Mouse (Mus musculus): Measurements from ENCODE around the gene Cd93. TPM values are rescaled to one million over a fixed set of nuclear protein-coding genes. Genes with fewer than 3 reads are reported as not detected.

Gene Cd93
- polyA plus RNA-seq, 1 experiment, result 0.07 TPM

GRCm38 (mm10) chr2:148469341-148470238 lies 26.2 kb upstream of the Cd93 start:
- Histone ChIP-seq H3ac (ENCODE audit: control insufficient read depth, insufficient read length, low read depth) (no peak overlapping the region), H3K79me2 (ENCODE audit: control insufficient read depth, insufficient read depth) (no peaks in the 10 kb centered on the region), H3K36me3 (ENCODE audit: control insufficient read depth, insufficient read depth) (no peaks in the 10 kb centered on the region), H3K4me3 (ENCODE audit: insufficient read depth, poor library complexity, severe bottlenecking) (no peak overlapping the region), H3K79me3 (ENCODE audit: low read depth) (no peaks in the 10 kb centered on the region), H3K27me3 (ENCODE audit: control insufficient read depth, insufficient read depth, insufficient read length) (no peaks in the 10 kb centered on the region)
- no peak for TF ChIP-seq CEBPB (IDR thresholded peaks at IDR 0.05; ENCODE audit: low read depth)
- TF ChIP-seq FOSL1 (IDR thresholded peaks at IDR 0.05; ENCODE audit: insufficient read depth, low read length, poor library complexity, severe bottlenecking), result no peak
- TF ChIP-seq USF1 (IDR thresholded peaks at IDR 0.05; ENCODE audit: low read depth), result no peak
- TF ChIP-seq MYOD1 (IDR thresholded peaks at IDR 0.05; ENCODE audit: control insufficient read depth, insufficient read length, low read depth), result no peak
- TF ChIP-seq MYOG (IDR thresholded peaks at IDR 0.05; ENCODE audit: control insufficient read depth, extremely low read depth, insufficient read length), result no peak
- no peak for TF ChIP-seq CTCF (IDR thresholded peaks at IDR 0.05; ENCODE audit: control insufficient read depth, insufficient read depth, insufficient read length)
- no peak for TF ChIP-seq MAX (IDR thresholded peaks at IDR 0.05)

- Histone ChIP-seq H3K4me3 (ENCODE audit: insufficient read depth, poor library complexity, severe bottlenecking) (no peak overlapping the region), H3K79me2 (ENCODE audit: control insufficient read depth, insufficient read depth) (no peaks in the 10 kb centered on the region), H3K79me3 (ENCODE audit: low read depth) (no peaks in the 10 kb centered on the region), H3K36me3 (ENCODE audit: control insufficient read depth, insufficient read depth) (no peaks in the 10 kb centered on the region), H3K27me3 (ENCODE audit: control insufficient read depth, insufficient read depth, insufficient read length) (no peaks in the 10 kb centered on the region), H3ac (ENCODE audit: control insufficient read depth, insufficient read length, low read depth) (no peak overlapping the region)
- TF ChIP-seq CEBPB (IDR thresholded peaks at IDR 0.05; ENCODE audit: low read depth) (no peak), USF1 (IDR thresholded peaks at IDR 0.05; ENCODE audit: low read depth) (no peak), CTCF (IDR thresholded peaks at IDR 0.05; ENCODE audit: control insufficient read depth, insufficient read depth, insufficient read length) (no peak), MAX (IDR thresholded peaks at IDR 0.05) (no peak), MYOG (IDR thresholded peaks at IDR 0.05; ENCODE audit: control insufficient read depth, extremely low read depth, insufficient read length) (no peak), MYOD1 (IDR thresholded peaks at IDR 0.05; ENCODE audit: control insufficient read depth, insufficient read length, low read depth) (no peak), FOSL1 (IDR thresholded peaks at IDR 0.05; ENCODE audit: insufficient read depth, low read length, poor library complexity, severe bottlenecking) (no peak)
Observed at GRCm38 (mm10) chr2:148467921-148468440, 24.6 kb upstream of the Cd93 start.

GRCm38 (mm10) chr2:148455341-148455740 lies 12.0 kb upstream of the Cd93 start:
- H3K27me3 ChIP-seq (ENCODE audit: control insufficient read depth, insufficient read depth, insufficient read length), result no peaks in the 10 kb centered on the region
- no peaks in the 10 kb centered on the region for H3K36me3 ChIP-seq (ENCODE audit: control insufficient read depth, insufficient read depth)
- H3K4me3 ChIP-seq (ENCODE audit: insufficient read depth, poor library complexity, severe bottlenecking), result no peak overlapping the region
- H3K79me3 ChIP-seq (ENCODE audit: low read depth), result no peaks in the 10 kb centered on the region
- H3K79me2 ChIP-seq (ENCODE audit: control insufficient read depth, insufficient read depth), result no peaks in the 10 kb centered on the region
- no peak overlapping the region for H3ac ChIP-seq (ENCODE audit: control insufficient read depth, insufficient read length, low read depth)
- TF ChIP-seq CEBPB (IDR thresholded peaks at IDR 0.05; ENCODE audit: low read depth) (no peak), FOSL1 (IDR thresholded peaks at IDR 0.05; ENCODE audit: insufficient read depth, low read length, poor library complexity, severe bottlenecking) (no peak), MAX (IDR thresholded peaks at IDR 0.05) (no peak)

GRCm38 (mm10) chr2:148454014-148454542 lies 10.7 kb upstream of the Cd93 start:
- H3K79me3 ChIP-seq (ENCODE audit: low read depth), result no peaks in the 10 kb centered on the region
- H3K4me3 ChIP-seq (ENCODE audit: insufficient read depth, poor library complexity, severe bottlenecking), result no peak overlapping the region
- TF ChIP-seq CEBPB (IDR thresholded peaks at IDR 0.05; ENCODE audit: low read depth), result peak; percentile 54
- peak; percentile 20 for TF ChIP-seq MYOD1 (IDR thresholded peaks at IDR 0.05; ENCODE audit: control insufficient read depth, insufficient read length, low read depth)
- no peak for TF ChIP-seq MYOG (IDR thresholded peaks at IDR 0.05; ENCODE audit: control insufficient read depth, extremely low read depth, insufficient read length)
- no peak for TF ChIP-seq USF1 (IDR thresholded peaks at IDR 0.05; ENCODE audit: low read depth)
- H3K79me2 ChIP-seq (ENCODE audit: control insufficient read depth, insufficient read depth), result no peaks in the 10 kb centered on the region
- no peaks in the 10 kb centered on the region for H3K36me3 ChIP-seq (ENCODE audit: control insufficient read depth, insufficient read depth)
- H3ac ChIP-seq (ENCODE audit: control insufficient read depth, insufficient read length, low read depth), result no peak overlapping the region
- no peaks in the 10 kb centered on the region for H3K27me3 ChIP-seq (ENCODE audit: control insufficient read depth, insufficient read depth, insufficient read length)

GRCm38 (mm10) chr2:148453061-148453460 lies 9.7 kb upstream of the Cd93 start:
- Histone ChIP-seq H3K79me3 (ENCODE audit: low read depth) (no peaks in the 10 kb centered on the region), H3ac (ENCODE audit: control insufficient read depth, insufficient read length, low read depth) (no peak overlapping the region), H3K27me3 (ENCODE audit: control insufficient read depth, insufficient read depth, insufficient read length) (no peaks in the 10 kb centered on the region), H3K79me2 (ENCODE audit: control insufficient read depth, insufficient read depth) (no peaks in the 10 kb centered on the region), H3K4me3 (ENCODE audit: insufficient read depth, poor library complexity, severe bottlenecking) (no peak overlapping the region), H3K36me3 (ENCODE audit: control insufficient read depth, insufficient read depth) (no peaks in the 10 kb centered on the region)
- TF ChIP-seq MAX (IDR thresholded peaks at IDR 0.05), result no peak
- no peak for TF ChIP-seq CTCF (IDR thresholded peaks at IDR 0.05; ENCODE audit: control insufficient read depth, insufficient read depth, insufficient read length)
- TF ChIP-seq MYOD1 (IDR thresholded peaks at IDR 0.05; ENCODE audit: control insufficient read depth, insufficient read length, low read depth), result no peak
- TF ChIP-seq USF1 (IDR thresholded peaks at IDR 0.05; ENCODE audit: low read depth), result no peak
- no peak for TF ChIP-seq FOSL1 (IDR thresholded peaks at IDR 0.05; ENCODE audit: insufficient read depth, low read length, poor library complexity, severe bottlenecking)
- no peak for TF ChIP-seq CEBPB (IDR thresholded peaks at IDR 0.05; ENCODE audit: low read depth)

Measured in C2C12 (cell line).